Mouse (Mus musculus) left cerebral cortex, postnatal 36 days (tissue): ENCODE results near the gene Plxna2. TPM values are rescaled to one million over a fixed set of nuclear protein-coding genes. Genes with fewer than 3 reads are reported as not detected.

Experiments used
- DNase-seq, 2 experiments: peaks; one replicate each; pipeline ENCODE4 v3.0.0; 2021 to 2022; ENCODE audit warnings: low spot score in 2 of 2, mixed read lengths in 1 of 2
- intact Hi-C: fragments of 180-260 bp; cut with DNase I; formaldehyde crosslinking; loops from one replicate; pipeline ENCODE4 v1.15.1; 2025
- total RNA-seq, 2 experiments: library from RNA; stranded (reverse); gene quantifications; 2 replicates each; pipeline ENCODE4 v1.2.3; 2021

Gene Plxna2
- total RNA-seq, 2 experiments from 2014 or later = 88.2 to 106 TPM

DNA sequence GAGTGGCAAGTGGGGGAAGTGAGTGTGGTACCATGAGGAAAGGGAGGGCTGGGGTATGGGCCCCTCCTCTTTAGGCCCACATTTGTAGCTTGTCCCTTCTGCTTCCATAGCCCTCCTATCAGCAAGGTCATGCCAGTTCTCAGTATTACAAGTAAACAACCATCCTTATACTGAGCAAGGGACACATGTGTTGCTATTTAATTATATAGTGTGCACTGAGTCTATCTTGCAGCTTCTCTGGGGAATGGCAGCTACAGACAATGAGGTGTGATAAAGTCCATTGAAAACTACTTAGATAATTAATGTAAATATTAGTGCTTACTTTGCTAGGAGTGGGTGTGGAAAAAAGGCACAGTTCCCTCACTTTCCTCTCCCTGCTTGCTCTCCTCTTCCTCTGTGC is 75.0 kb downstream of the Plxna2 start:
- no peak for DNase-seq
- intact Hi-C loops = no loop called here

DNA sequence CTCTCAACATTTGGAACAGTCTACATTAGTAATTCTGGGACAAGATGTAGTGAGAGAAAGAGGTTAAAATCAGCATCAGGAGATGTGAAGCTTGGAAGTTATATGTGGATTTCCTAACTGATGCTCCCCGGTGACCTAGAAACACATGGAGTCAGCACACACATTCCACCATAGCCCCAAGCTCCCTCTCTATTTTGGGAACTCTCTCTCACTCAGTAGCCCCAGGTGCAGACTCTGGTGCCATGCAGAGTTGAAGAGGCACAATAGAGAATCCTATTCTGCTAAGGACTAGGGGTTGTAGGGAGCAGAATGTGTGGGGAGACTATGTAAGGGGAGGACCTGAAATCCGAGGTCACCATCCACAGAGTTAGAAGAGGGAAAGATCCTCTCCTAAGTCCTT is 75.5 kb downstream of the Plxna2 start:
- intact Hi-C loops = no loop called here
- no peak for DNase-seq

DNA sequence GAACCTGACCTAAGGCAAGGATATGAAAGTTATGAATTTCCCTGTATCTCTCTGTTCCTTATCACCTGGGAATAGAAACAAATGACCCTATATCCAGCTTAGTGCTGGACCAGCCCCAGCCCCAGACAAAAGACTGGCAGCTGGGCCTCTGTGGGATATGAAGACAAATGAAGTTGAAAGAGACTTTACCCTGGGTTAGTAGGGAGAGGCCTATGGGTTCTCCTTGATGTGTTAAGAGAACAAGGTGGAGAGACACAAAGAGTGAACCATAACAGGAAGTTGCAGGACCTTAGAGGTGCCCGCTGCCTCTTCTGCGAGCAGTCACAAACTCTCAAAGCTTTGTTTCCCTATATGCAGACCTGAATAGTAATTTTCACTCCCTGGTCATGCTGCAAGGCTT is 76.8 kb downstream of the Plxna2 start:
- DNase-seq = no peak
- intact Hi-C loops = no loop called here

DNA sequence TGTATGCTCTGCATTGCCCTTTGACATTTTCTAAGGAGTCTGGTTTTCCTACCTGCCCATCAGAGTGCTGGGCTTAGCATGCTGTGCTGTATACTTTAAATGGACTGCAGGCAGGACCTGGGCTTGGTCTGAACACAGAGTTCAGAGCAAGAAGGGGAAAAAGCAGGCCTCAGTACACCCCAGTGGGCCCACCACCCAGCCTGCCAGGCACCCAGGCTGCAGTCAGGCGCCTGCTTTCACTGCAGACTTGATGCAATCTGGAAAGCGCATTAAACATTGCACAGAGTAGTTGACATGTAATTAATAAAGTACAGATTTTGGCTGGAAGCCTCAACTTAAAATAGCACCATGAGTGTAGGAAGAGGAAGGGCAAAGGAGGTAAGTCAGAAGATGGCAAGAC is 79.4 kb downstream of the Plxna2 start:
- intact Hi-C loops = no loop called here
- DNase-seq = no peak

DNA sequence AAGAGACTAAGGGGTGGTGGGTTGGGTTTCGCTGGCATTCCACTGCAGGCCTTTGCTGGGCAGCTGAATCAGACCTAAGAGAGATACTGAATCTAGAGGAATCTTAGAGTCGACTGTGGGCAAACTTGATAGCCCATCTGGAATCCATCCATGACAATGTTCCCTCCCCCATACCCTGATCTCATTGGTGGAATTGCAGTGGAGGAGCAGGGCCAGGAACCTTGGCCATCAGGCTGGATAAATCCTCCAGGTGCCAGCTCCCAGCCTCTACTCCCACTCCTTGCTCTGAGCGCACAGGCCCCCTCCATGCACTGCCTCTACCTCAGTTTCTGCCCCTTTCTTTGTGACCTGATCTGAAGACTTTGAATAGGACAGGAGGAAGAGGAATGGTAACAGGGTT is 81.3 kb downstream of the Plxna2 start:
- intact Hi-C loops = no loop called here
- DNase-seq = no peak

DNA sequence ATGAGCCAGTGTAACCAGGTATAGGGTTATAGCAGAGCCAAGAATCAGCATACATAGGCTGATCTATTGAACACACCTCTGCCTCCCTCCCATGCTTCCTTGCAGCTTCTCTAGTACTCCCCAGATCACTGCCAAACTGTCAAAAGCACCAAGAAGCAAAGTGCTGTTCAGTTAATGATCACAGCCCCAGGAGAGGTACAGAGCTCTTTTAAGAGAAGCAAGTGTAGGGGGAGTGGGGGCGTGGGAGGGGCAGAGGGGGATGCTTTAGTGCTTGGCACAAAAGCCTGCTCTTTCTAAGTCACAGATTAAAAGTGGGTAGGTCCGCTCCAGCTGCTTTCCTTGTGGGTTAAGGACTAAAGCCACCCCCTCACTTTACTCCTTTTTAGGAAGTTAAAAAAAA is 85.2 kb downstream of the Plxna2 start:
- peak; percentile 46 to 49 for DNase-seq

DNA sequence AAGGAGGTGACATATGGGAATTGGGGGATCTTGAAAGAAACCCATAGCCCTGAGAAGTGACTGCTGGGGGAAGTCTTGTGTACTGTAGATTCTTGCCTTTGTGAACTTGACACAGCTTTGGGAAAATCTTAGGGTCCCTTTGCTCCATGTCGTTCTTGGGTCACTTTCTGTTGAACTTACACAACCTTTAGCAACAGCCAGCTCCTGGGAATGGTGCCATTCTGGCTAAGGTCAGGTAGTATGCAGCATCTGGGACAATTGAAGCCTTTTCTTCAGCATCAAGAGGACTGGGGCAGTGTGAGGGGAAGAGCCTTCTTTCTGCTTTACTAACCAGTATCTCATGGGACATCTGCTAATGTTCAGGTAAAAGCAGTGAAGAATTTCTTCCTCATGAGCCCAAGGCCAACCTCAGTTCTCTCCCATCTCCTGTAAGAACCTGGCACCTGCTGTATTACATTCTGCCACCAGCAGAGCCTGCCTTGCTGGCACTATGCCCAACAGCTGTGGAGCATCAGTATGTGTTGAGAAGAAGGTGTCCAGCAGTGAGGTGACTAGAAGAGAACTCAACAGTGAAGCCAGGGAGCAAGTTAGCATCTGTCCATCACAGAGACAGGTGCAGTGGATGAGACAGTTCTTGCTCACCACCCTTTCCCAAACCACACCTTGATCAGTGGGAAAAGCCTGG is 86.3 kb downstream of the Plxna2 start:
- no peak for DNase-seq
- intact Hi-C loops = no loop called here

More for the DNA sequence above, 85.2 kb downstream of the Plxna2 start:
- intact Hi-C loops = no loop called here

DNA sequence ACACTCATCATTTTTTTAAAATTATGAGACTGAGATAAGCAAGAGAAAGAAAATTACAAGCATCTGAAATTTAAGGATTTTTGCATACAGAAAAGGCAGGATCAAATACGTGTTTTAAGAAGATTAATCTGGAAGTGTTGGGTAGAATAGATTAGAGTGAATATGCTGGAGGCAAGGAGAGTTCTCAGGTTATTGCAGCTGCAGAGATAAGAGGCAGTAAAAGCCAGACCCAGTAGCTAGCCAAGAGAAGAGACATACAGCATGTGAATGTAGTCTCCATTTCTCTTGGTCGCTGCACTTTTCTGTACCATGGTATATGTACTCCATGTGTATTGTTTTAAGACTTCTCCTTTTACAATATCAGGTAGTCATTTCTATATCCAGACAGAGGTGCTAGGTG is 88.5 kb downstream of the Plxna2 start:
- intact Hi-C loops = no loop called here
- no peak for DNase-seq

DNA sequence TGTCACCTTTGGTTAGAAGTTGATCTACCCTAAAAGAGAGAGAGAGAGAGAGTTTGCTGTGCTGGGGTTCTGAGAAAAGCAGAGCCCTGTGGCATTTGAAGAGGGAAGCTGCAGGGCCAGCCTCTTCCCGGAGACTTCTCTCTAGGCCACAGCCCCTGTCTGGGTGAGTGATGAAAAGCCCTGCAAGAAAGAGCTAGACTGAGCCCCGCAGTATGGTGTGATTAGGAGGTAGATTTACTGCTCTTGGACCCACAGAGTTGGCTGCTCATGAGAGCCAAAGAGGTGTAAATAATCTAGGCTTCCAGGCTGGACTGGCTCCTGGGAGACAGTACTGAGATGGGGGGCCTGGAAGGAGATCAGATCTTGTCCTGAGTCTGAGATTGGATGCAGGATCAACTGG is 94.4 kb downstream of the Plxna2 start:
- intact Hi-C loops = no loop called here
- no peak for DNase-seq

DNA sequence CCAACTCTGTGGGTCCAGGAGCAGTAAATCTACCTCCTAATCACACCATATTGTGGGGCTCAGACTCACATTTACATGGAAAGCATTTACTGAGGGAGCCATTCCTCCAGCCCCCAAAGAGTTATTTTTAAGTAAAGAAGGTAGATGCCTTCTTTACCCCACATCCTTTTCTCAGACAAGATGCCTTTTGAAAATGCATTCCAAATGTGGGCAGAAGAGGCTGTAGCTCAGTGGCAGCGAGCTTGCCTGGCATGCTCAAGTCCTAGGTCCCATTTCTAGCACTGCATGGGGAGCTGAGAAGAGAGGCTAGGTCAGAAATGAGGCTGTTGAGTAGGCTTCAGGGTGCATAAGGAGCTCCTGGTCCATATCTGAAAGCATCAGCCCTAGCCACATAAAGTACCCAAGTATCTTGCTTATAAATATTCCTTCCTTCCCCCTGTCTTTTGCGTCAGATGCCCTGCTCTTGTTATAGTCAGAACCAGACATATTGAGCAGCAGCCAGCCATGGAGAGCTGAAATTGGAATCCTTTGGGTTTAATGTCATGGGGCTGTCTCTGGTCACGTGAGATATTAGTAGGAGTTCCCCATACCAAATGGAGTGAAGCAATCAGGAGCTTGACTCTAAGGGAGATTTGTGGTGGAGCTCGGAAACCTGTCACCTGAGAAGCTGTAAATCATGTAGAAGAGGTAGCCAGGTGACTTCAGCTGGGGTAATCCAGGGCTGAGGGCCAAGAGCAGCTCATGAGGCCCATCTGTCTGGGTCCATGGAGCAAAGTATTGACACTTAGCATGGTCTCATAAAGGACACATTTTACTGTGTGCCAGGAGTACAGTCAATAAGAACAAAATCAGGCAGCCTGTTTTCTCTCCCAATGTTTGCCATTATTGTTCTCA is 96.4 kb downstream of the Plxna2 start:
- DNase-seq = no peak
- intact Hi-C loops = no loop called here

DNA sequence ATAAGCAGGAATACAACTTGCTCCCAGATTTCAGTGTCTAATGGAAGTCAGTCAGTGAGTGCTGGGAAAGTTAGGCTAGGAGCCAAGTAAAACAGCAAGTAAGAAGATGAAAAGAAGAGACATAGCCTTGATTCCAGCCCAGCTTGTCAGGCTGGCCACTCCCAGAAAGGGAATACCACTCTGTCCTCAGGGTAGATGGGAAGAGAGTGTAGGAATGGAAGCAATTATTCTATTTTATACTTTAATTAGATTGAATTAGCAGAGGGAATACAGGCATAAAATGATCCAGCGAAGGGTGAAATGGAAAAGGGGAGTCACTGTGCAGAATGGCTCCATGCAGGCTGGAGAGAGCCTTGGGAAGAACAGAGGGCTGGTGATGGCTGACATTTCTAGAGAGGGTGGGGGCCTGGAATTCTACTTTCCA is 99.4 kb downstream of the Plxna2 start:
- no peak for DNase-seq
- intact Hi-C loops = no loop called here

DNA sequence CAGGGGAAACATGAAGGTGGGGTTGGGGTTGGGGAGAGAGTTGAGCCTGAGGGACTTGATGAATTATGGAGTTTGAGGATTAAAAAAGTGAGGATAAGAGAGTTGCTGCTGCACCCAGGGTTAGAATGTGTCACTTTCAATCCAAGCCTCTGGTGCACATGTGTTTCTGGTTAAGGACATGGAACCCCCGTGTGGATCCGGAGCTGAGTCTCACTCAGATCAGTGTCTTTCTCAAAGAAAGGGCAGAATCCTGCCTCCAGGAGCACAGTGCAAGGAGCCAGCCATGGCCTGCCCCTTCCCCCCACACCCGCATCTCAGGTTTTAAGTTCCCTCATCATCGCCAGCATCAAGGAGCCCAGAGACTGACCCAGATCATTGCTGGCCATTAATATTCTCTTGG is 102.4 kb downstream of the Plxna2 start:
- no peak for DNase-seq
- intact Hi-C loops = loop anchor here (5.0 kb wide), 1 partner anchor 98 kb away; no protein-coding TSS in a partner anchor

DNA sequence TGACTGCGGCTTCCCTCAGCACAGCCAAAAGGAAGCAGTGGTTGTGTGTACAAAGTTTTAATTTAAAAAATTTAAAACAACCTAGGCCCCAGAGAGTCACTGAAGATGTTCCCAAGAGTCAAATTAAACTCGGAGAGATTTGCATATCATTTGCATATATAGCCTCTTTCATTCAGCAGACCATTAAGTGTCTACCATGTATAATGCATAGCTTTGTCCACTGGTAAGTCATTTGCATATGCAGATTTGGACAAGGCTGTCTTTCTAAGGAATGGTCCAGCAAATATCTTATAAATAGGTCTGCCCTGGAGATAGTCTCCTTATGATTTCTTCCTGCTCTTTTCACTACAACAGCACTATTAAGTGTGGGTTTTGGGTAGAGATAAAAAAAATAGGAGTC is 103.2 kb downstream of the Plxna2 start:
- intact Hi-C loops = loop anchor here (5.0 kb wide), 1 partner anchor 99 kb away; no protein-coding TSS in a partner anchor

DNA sequence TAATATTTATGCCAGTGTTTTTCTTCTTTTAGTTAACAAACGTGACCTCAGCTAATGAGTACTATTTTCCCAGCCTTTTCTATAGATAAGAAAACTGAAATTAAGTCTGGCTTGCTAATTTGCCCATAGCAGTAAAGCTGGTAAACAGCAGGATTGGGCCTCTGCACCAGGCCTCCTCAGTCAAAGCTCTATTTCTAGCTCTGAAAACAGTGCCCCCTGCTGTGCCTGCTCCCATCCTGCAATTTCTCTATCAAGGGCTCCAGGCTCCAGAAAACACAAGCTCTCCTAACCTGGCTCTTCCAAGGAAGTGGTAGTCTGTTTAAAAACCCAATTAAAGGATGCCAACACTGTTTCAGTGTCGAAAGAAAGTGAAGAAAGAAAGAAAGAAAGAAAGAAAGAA is 104.3 kb downstream of the Plxna2 start:
- peak; percentile 50 to 62 for DNase-seq
- intact Hi-C loops = loop anchor here (5.0 kb wide), 1 partner anchor 100 kb away; no protein-coding TSS in a partner anchor

More for the DNA sequence above, 103.2 kb downstream of the Plxna2 start:
- DNase-seq = no peak

DNA sequence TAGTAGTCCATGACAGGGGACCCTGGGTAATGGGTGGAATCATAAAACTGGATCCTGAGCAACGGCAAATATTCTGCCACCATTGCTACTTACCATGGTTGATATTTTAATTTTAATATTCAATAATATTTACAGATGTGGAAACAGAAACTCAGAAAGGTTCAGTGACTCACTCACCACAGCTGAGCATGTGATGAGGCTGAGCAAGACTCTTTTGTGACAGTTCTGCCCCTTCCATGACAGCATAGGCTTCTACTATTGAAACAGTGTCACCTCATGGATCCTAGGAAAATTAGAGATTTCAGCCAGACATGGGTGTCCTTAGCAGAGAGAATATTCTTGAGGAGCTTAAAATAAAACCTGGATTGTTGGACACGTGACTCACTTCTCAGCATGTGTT is 116.8 kb downstream of the Plxna2 start:
- intact Hi-C loops = no loop called here
- no peak for DNase-seq

DNA sequence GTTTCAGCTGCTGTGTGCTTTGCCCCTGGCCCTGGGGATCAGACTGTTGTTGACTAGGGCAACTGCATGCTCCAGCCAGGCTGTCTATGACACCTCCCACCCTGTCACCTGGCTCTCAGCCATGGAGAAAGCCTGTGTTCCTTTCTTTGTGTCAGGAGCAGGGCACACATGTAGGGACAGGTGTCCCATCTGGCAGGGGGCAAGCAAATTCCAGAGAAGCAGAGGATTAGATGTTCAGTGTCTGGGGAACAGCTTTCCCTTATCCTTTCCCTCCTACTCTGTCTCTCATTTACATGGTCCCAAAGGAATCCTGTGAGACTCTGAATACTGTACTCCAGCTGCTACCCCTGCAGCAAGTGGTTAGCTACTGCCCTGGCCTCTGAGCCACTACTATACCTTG is 121.9 kb downstream of the Plxna2 start:
- DNase-seq = no peak
- intact Hi-C loops = no loop called here

DNA sequence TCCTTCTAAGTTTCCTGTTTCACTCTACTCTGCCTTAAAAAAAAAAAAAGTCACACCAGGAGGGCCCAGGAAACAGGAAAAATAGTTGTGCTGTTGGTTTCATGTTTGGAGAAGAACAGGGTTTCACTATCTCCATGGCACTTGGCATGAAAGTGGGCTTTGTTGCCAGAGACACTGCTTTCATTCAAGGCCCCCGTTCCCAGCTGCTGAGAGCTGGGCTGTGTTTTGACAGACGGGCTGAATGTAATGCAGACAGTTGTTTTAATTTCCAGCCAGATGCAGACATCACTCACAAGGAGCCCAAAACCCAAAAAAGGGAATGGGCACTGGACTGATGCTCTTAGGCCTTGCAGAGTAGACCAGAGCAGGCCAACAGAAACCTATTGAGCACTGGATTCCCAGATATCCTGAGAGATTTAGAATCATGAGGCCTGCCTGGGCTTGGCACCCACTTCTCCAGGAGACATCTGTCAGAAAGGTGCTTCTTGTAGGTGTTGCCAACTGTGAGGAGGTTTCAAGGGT is 124.9 kb downstream of the Plxna2 start:
- intact Hi-C loops = no loop called here
- DNase-seq = no peak

DNA sequence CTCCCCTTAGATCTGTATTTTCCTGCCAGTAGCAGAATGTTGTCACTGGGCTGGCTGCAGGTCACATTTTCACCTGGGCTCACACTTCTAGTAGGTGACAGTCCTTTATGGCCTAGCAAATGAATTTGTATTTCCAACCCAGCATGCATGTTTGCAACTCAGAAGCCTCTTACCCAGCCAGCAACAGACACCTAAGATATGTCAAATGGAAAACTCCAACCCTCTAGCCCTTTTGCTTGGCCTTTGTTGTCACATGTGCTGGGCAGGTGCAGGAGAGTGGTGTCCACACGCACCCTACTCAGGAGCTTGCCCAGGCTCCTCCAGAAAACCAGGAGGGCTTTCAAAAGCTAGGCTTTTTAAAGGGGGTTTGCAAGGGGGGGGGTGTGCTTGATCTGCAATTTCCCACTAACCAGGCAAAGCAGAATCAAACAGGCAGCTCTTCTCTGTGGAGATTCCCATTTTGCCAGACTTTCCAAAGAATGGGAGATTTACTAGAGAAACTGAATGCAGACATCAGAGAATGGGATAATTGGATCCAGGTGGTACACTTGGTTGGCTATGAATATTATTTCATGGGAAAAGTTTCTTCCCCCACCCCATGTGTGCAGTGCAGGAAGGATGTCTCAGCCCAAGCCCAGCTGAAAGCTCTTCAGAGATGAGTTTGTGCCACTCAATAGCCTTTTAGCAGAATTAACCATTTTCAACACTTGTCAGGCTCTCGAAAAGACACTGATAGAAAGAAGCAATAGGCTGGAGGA is 127.3 kb downstream of the Plxna2 start:
- no peak for DNase-seq
- intact Hi-C loops = no loop called here

DNA sequence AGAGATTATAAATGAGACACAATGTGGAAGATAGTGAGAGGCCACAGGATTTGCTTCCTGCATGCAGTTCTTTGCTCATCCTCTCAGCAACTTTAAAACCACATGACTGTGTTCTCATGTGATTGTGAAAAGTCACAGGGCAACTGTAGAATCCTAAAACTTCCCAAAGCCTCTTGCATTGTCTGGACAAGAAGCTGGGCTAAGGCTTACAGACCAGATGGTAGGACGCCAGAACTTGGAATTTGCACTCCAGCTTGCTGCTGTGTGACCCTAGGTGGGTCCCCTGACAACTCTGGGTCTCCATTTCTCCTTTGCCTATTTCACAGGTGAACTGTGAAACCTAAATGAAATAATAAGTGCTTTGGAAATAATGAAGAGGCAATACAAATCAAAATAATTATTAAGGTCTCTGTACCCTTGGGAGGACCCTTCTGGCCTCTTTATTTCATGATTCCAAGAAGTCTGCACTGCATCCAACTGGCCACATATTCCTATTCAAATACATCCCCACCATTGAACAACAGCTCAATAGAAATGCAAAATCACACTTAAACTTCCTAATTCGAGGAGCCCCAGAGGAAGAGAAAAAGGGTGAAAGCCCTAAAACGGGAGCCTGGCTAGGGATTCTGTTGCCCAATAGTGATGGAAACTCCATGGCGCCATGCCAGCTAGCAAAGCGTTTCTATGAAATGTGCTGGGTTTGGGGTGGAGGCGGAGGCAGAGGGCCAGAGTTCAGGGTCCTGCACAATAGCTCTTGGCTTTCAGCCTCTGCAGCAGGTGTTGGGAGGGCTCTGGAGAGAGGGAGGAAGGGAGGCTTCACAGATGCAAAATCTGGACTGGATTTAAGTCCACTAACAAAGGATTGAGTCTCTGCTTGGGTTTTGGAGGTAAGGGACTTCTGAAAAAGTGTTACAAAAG is 128.6 kb downstream of the Plxna2 start:
- DNase-seq = peak in 1 of 2 experiments; percentile 31
- intact Hi-C loops = no loop called here
